Mouse (Mus musculus): ENCODE measurements around the gene Gpr75. TPM values are rescaled to one million over a fixed set of nuclear protein-coding genes. Genes with fewer than 3 reads are reported as not detected.

Gene Gpr75
- polyA plus RNA-seq, 1 experiment from 2014 or later = 2.0 TPM

- H3K4me1 ChIP-seq (ENCODE audit: control insufficient read depth, insufficient read depth, low read length) = no peaks in the 10 kb centered on the region
- no peaks in the 10 kb centered on the region for H3K27me3 ChIP-seq (ENCODE audit: control insufficient read depth, insufficient read depth, low read length)
- H3K4me2 ChIP-seq = no peak overlapping the region
- ATAC-seq (ENCODE audit: low FRiP score) (no peak), DNase-seq (ENCODE audit: low spot score, missing footprints) (no peak)
- H3K27ac ChIP-seq (ENCODE audit: low read depth, low read length) = no peak overlapping the region
- no peak overlapping the region for H3K4me3 ChIP-seq (ENCODE audit: low read depth, low read length)
- 96% methylated on average over 3 of the region's 3 CpGs for WGBS
- no peaks in the 10 kb centered on the region for H3K9me3 ChIP-seq (ENCODE audit: control insufficient read depth, low read length)
- no peaks in the 10 kb centered on the region for H3K36me3 ChIP-seq (ENCODE audit: control insufficient read depth, insufficient read depth, low read length)
- H3K9ac ChIP-seq (ENCODE audit: low read length) = no peak overlapping the region
Measured at GRCm38 (mm10) chr11:30923283-30923682, 38.1 kb downstream of the Gpr75 start.

GRCm38 (mm10) chr11:30928079-30928478, 42.9 kb downstream of the Gpr75 start:
- H3K4me2 ChIP-seq = no peak overlapping the region
- no peaks in the 10 kb centered on the region for H3K27me3 ChIP-seq (ENCODE audit: control insufficient read depth, insufficient read depth, low read length)
- no peaks in the 10 kb centered on the region for H3K4me1 ChIP-seq (ENCODE audit: control insufficient read depth, insufficient read depth, low read length)
- DNase-seq (ENCODE audit: low spot score, missing footprints) = no peak
- no peak overlapping the region for H3K27ac ChIP-seq (ENCODE audit: low read depth, low read length)
- H3K36me3 ChIP-seq (ENCODE audit: control insufficient read depth, insufficient read depth, low read length) = no peaks in the 10 kb centered on the region
- ATAC-seq (ENCODE audit: low FRiP score) = no peak
- H3K9me3 ChIP-seq (ENCODE audit: control insufficient read depth, low read length) = no peaks in the 10 kb centered on the region
- no peak overlapping the region for H3K9ac ChIP-seq (ENCODE audit: low read length)
- no peak overlapping the region for H3K4me3 ChIP-seq (ENCODE audit: low read depth, low read length)

GRCm38 (mm10) chr11:30928498-30928897, 43.3 kb downstream of the Gpr75 start:
- H3K36me3 ChIP-seq (ENCODE audit: control insufficient read depth, insufficient read depth, low read length) = no peaks in the 10 kb centered on the region
- no peak overlapping the region for H3K4me3 ChIP-seq (ENCODE audit: low read depth, low read length)
- ATAC-seq (ENCODE audit: low FRiP score) (no peak), DNase-seq (ENCODE audit: low spot score, missing footprints) (no peak)
- no peaks in the 10 kb centered on the region for H3K4me1 ChIP-seq (ENCODE audit: control insufficient read depth, insufficient read depth, low read length)
- H3K27me3 ChIP-seq (ENCODE audit: control insufficient read depth, insufficient read depth, low read length) = no peaks in the 10 kb centered on the region
- 89% methylated on average over 1 of the region's 1 CpGs for WGBS
- no peak overlapping the region for H3K9ac ChIP-seq (ENCODE audit: low read length)
- no peak overlapping the region for H3K27ac ChIP-seq (ENCODE audit: low read depth, low read length)
- H3K9me3 ChIP-seq (ENCODE audit: control insufficient read depth, low read length) = no peaks in the 10 kb centered on the region
- H3K4me2 ChIP-seq = no peak overlapping the region

Other genes starting within 250 kb of the Gpr75 start
- gene Acyp2, start 235.8 kb upstream of the Gpr75 start, polyA plus RNA-seq (2014; fragmentation: Nextera tagmentation; extraction: Ambion mirVana) = 14.2 and 14.5 TPM in 2 replicates
- gene Psme4, start 113.6 kb upstream of the Gpr75 start, polyA plus RNA-seq (2014; fragmentation: Nextera tagmentation; extraction: Ambion mirVana) = 34.5 and 37.0 TPM in 2 replicates
- gene Asb3, start 58 bp downstream of the Gpr75 start, polyA plus RNA-seq (2014; fragmentation: Nextera tagmentation; extraction: Ambion mirVana) = 32.0 and 36.3 TPM in 2 replicates
- gene Erlec1, start 69.0 kb downstream of the Gpr75 start, polyA plus RNA-seq (2014; fragmentation: Nextera tagmentation; extraction: Ambion mirVana) = 9.2 and 12.6 TPM in 2 replicates
- 17.0 and 17.1 TPM in 2 replicates for gene Chac2, start 101.0 kb downstream of the Gpr75 start, polyA plus RNA-seq (2014; fragmentation: Nextera tagmentation; extraction: Ambion mirVana)